Mouse (Mus musculus) right cerebral cortex, postnatal 25 days (tissue): ENCODE measurements at regions not wholly inside any gene's neighbourhood (a gene's known extent, or its start where the extent isn't known, plus 50 kb on each side); places are given as distances from the start of the nearest gene placed in this dataset.
A peak's percentile ranks its signal among the peaks of the same experiment; 100 is the strongest.

ENCODE experiments used
- DNase-seq: peaks from one replicate; pipeline ENCODE4 v3.0.0; 2022

GRCm38 (mm10) chr12:95054887-95055286 lies 637.1 kb upstream of the Flrt2 start:
- no peak for DNase-seq

GRCm38 (mm10) chr12:95056926-95057325 lies 635.1 kb upstream of the Flrt2 start:
- no peak for DNase-seq

- DNase-seq = no peak
Observed at GRCm38 (mm10) chr12:95059396-95059795, 632.6 kb upstream of the Flrt2 start.

GRCm38 (mm10) chr12:95072307-95072706 lies 619.7 kb upstream of the Flrt2 start:
- DNase-seq = no peak

GRCm38 (mm10) chr12:95119223-95119952 lies 572.6 kb upstream of the Flrt2 start:
- no peak for DNase-seq

- no peak for DNase-seq
Observed at GRCm38 (mm10) chr12:95132804-95133203, 559.2 kb upstream of the Flrt2 start.

- no peak for DNase-seq
Observed at GRCm38 (mm10) chr12:95133482-95133881, 558.5 kb upstream of the Flrt2 start.

GRCm38 (mm10) chr12:95138167-95138566 lies 553.9 kb upstream of the Flrt2 start:
- no peak for DNase-seq

GRCm38 (mm10) chr12:95171051-95171450 lies 521.0 kb upstream of the Flrt2 start:
- DNase-seq = peak; percentile 8

GRCm38 (mm10) chr12:95173810-95174402 lies 518.1 kb upstream of the Flrt2 start:
- no peak for DNase-seq

- DNase-seq = no peak
Observed at GRCm38 (mm10) chr12:95202486-95202885, 489.5 kb upstream of the Flrt2 start.

- no peak for DNase-seq
Observed at GRCm38 (mm10) chr12:95205081-95205480, 486.9 kb upstream of the Flrt2 start.

GRCm38 (mm10) chr12:95239158-95239779 lies 452.8 kb upstream of the Flrt2 start:
- no peak for DNase-seq

- no peak for DNase-seq
Observed at GRCm38 (mm10) chr12:95267187-95267586, 424.8 kb upstream of the Flrt2 start.

GRCm38 (mm10) chr12:95305386-95305785 lies 386.6 kb upstream of the Flrt2 start:
- DNase-seq = peak; percentile 18

- DNase-seq = no peak
Observed at GRCm38 (mm10) chr12:95315151-95315750, 376.8 kb upstream of the Flrt2 start.

- DNase-seq = no peak
Observed at GRCm38 (mm10) chr12:95316820-95317219, 375.2 kb upstream of the Flrt2 start.

- no peak for DNase-seq
Observed at GRCm38 (mm10) chr12:95321693-95322092, 370.3 kb upstream of the Flrt2 start.

- no peak for DNase-seq
Observed at GRCm38 (mm10) chr12:95329666-95330065, 362.4 kb upstream of the Flrt2 start.

- DNase-seq = no peak
Observed at GRCm38 (mm10) chr12:95347786-95348185, 344.2 kb upstream of the Flrt2 start.

GRCm38 (mm10) chr12:95355151-95355550 lies 336.9 kb upstream of the Flrt2 start:
- DNase-seq = no peak

GRCm38 (mm10) chr12:95384248-95384964 lies 307.6 kb upstream of the Flrt2 start:
- no peak for DNase-seq

- DNase-seq = no peak
Observed at GRCm38 (mm10) chr12:95385688-95386087, 306.3 kb upstream of the Flrt2 start.
